Mouse (Mus musculus): ENCODE results near the gene Il12a.

- TF ChIP-seq POLR2A (IDR thresholded peaks at IDR 0.05; ENCODE audit: borderline replicate concordance, extremely low read depth, low read depth, low read length): no peak
- no peak for TF ChIP-seq CTCF (IDR thresholded peaks at IDR 0.05; ENCODE audit: insufficient read depth, low read length)
These were observed 11.4 kb upstream of the Il12a start for GRCm38 (mm10) chr3:68678805-68679585.

Measured in lung, adult 2 months (tissue).